Comparison of ENCODE assay signal across 15 mouse cellular contexts in genomic region chrX:112347467-112348394, GRCm38 (mm10). TPM values are rescaled to one million over a fixed set of nuclear protein-coding genes. Genes with fewer than 3 reads are reported as not detected.
DNase-seq lines count a peak whose midpoint lies in the region; ATAC-seq lines count a peak whose summit lies in the region.
"Had no signal": no experiment of that assay in that cellular context is flagged by ENCODE, and none has a peak within 500 bp of the region (broad histone marks: within the 10 kb centered on the region; RNA-seq: fewer than 3 reads in every experiment).

No protein-coding gene starts in this region.

- DNase-seq in hindbrain, embryonic 11.5 days (ENCODE audit: low spot score), result peak; percentile 3
- no peak for DNase-seq in hindbrain, embryonic 10.5 days (ENCODE audit: low spot score)
- DNase-seq in ES-CJ7 (ENCODE audit: low read depth, low spot score), result peak; percentile 1
- no peak for DNase-seq in adrenal gland, adult 2 months
- no peak for DNase-seq in left cerebral cortex, postnatal 10 days (ENCODE audit: extremely low spot score in 1 of 2, low spot score in 2 of 2)
- DNase-seq: cerebellum, postnatal 36 days; kidney, postnatal 4 days; right cerebral cortex, postnatal 14 days had no signal

- H3K27ac ChIP-seq in hindbrain, embryonic 11.5 days (ENCODE audit: low read depth, low read length), result no peak overlapping the region
- H3K27ac ChIP-seq in hindbrain, embryonic 10.5 days, result no peak overlapping the region
- no peak overlapping the region for H3K27ac ChIP-seq in forebrain, embryonic 15.5 days (replicated peaks)
- H3K27ac ChIP-seq in neural tube, embryonic 13.5 days (replicated peaks), result no peak overlapping the region
- H3K27ac ChIP-seq: liver, embryonic 14.5 days had no signal

- no peak overlapping the region for H3K9ac ChIP-seq in hindbrain, embryonic 11.5 days (ENCODE audit: low read depth, low read length)
- no peak overlapping the region for H3K9ac ChIP-seq in forebrain, embryonic 15.5 days (replicated peaks)
- H3K9ac ChIP-seq in neural tube, embryonic 13.5 days, result no peak overlapping the region
- H3K9ac ChIP-seq: liver, embryonic 14.5 days had no signal

- no peak overlapping the region for H3K4me2 ChIP-seq in hindbrain, embryonic 11.5 days (replicated peaks; ENCODE audit: low read depth, low read length)
- H3K4me2 ChIP-seq in forebrain, embryonic 15.5 days (replicated peaks), result no peak overlapping the region
- no peak overlapping the region for H3K4me2 ChIP-seq in neural tube, embryonic 13.5 days

- H3K27me3 ChIP-seq in hindbrain, embryonic 11.5 days (ENCODE audit: control insufficient read depth, insufficient read depth, low read length), result no peaks in the 10 kb centered on the region
- H3K27me3 ChIP-seq in hindbrain, embryonic 10.5 days (ENCODE audit: insufficient read depth, poor library complexity, severe bottlenecking), result no peaks in the 10 kb centered on the region
- no peaks in the 10 kb centered on the region for H3K27me3 ChIP-seq in forebrain, embryonic 15.5 days
- H3K27me3 ChIP-seq in neural tube, embryonic 13.5 days, result no peaks in the 10 kb centered on the region

- 52% methylated on average over 4 of the region's 4 CpGs for WGBS in hindbrain, embryonic 11.5 days
- 66% methylated on average over 4 of the region's 4 CpGs for WGBS in hindbrain, embryonic 10.5 days
- 44% methylated on average over 4 of the region's 4 CpGs for WGBS in forebrain, embryonic 15.5 days
- WGBS in neural tube, embryonic 13.5 days, result 43% methylated on average over 4 of the region's 4 CpGs

- no peak overlapping the region for H3K4me3 ChIP-seq in hindbrain, embryonic 11.5 days (ENCODE audit: low read depth, low read length)
- H3K4me3 ChIP-seq in hindbrain, embryonic 10.5 days, result no peak overlapping the region
- no peak overlapping the region for H3K4me3 ChIP-seq in forebrain, embryonic 15.5 days
- no peak overlapping the region for H3K4me3 ChIP-seq in neural tube, embryonic 13.5 days
- H3K4me3 ChIP-seq: myocyte had no signal

- ATAC-seq in hindbrain, embryonic 11.5 days (ENCODE audit: low FRiP score), result peak; percentile 78
- ATAC-seq in forebrain, embryonic 15.5 days (replicated peaks), result 0 out of 2 replicates have a peak, but pooled peaks have one; percentile 38
- peak; percentile 67 for ATAC-seq in neural tube, embryonic 13.5 days (ENCODE audit: low read depth)

- intact Hi-C loops in left cerebral cortex, postnatal 10 days (cut with DNase I), result no loop called here

- H3K36me3 ChIP-seq in hindbrain, embryonic 11.5 days (ENCODE audit: control insufficient read depth, insufficient read depth, low read length), result no peaks in the 10 kb centered on the region
- no peaks in the 10 kb centered on the region for H3K36me3 ChIP-seq in hindbrain, embryonic 10.5 days
- H3K36me3 ChIP-seq in forebrain, embryonic 15.5 days, result no peaks in the 10 kb centered on the region
- H3K36me3 ChIP-seq in neural tube, embryonic 13.5 days, result no peaks in the 10 kb centered on the region

- H3K4me1 ChIP-seq in hindbrain, embryonic 11.5 days (replicated peaks; ENCODE audit: control insufficient read depth, insufficient read depth, low read length), result no peaks in the 10 kb centered on the region
- no peaks in the 10 kb centered on the region for H3K4me1 ChIP-seq in hindbrain, embryonic 10.5 days (replicated peaks)
- H3K4me1 ChIP-seq in forebrain, embryonic 15.5 days, result no peaks in the 10 kb centered on the region
- no peaks in the 10 kb centered on the region for H3K4me1 ChIP-seq in neural tube, embryonic 13.5 days (replicated peaks)

- no peaks in the 10 kb centered on the region for H3K9me3 ChIP-seq in hindbrain, embryonic 11.5 days (ENCODE audit: control insufficient read depth, low read length)
- no peaks in the 10 kb centered on the region for H3K9me3 ChIP-seq in hindbrain, embryonic 10.5 days
- H3K9me3 ChIP-seq in forebrain, embryonic 15.5 days, result no peaks in the 10 kb centered on the region
- H3K9me3 ChIP-seq in neural tube, embryonic 13.5 days, result no peaks in the 10 kb centered on the region

RNA-seq across cellular contexts. Expression of gene Apool, which starts 36.6 kb away (rescaled TPM):
- 61.6 and 70.7 TPM in 2 replicates for polyA plus RNA-seq in hindbrain, embryonic 11.5 days (2014; fragmentation: Nextera tagmentation; extraction: Ambion mirVana)
- polyA plus RNA-seq in hindbrain, embryonic 10.5 days (2016; fragmentation: Nextera tagmentation; extraction: Ambion mirVana), result 67.2 and 75.3 TPM in 2 replicates
- polyA plus RNA-seq in forebrain, embryonic 15.5 days (2015; fragmentation: Nextera tagmentation; extraction: Ambion mirVana), result 23.1 and 24.1 TPM in 2 replicates
- 26.3 and 29.6 TPM in 2 replicates for polyA plus RNA-seq in neural tube, embryonic 13.5 days (2015; fragmentation: Nextera tagmentation; extraction: Ambion mirVana)
- 10 to 100 TPM; 46.1 to 46.4 TPM for total RNA-seq in adrenal gland, adult 2 months (2021)
- 0.76 and 1.2 TPM in 2 replicates for polyA plus RNA-seq in adrenal gland, adult 2 months (2012; rRNA removed)
- total RNA-seq in left cerebral cortex, postnatal 10 days (2021), result 1 to 10 TPM; 3.5 to 4.5 TPM

RNA-seq across cellular contexts. Expression of gene Satl1, which starts 58.8 kb away (rescaled TPM):
- polyA plus RNA-seq in hindbrain, embryonic 11.5 days (2014; fragmentation: Nextera tagmentation; extraction: Ambion mirVana), result not detected in 2 replicates
- polyA plus RNA-seq in hindbrain, embryonic 10.5 days (2016; fragmentation: Nextera tagmentation; extraction: Ambion mirVana), result not detected in 2 replicates
- polyA plus RNA-seq in forebrain, embryonic 15.5 days (2015; fragmentation: Nextera tagmentation; extraction: Ambion mirVana), result not detected in 2 replicates
- not detected in 2 replicates for polyA plus RNA-seq in neural tube, embryonic 13.5 days (2015; fragmentation: Nextera tagmentation; extraction: Ambion mirVana)
- not detected for total RNA-seq in adrenal gland, adult 2 months (2021)
- not detected in 2 replicates for polyA plus RNA-seq in adrenal gland, adult 2 months (2012; rRNA removed)
- not detected for total RNA-seq in left cerebral cortex, postnatal 10 days (2021)
- total RNA-seq: gastrocnemius, adult 8-10 months had no signal
- polyA plus RNA-seq: activated CD4-positive, CD25-positive, alpha-beta regulatory T cell, adult 4 months; heart, embryonic 14.5 days; liver, embryonic 14.5 days; myocyte had no signal

Comparison
In these comparisons a context has a peak if more than half of its experiments do, and no peak if none do; other contexts are left out.
1. DNase-seq: peak in hindbrain, embryonic 11.5 days (single experiment) and ES-CJ7 (single experiment); none in hindbrain, embryonic 10.5 days (single experiment), adrenal gland, adult 2 months (single experiment) and left cerebral cortex, postnatal 10 days (0 of 2).
2. RNA of gene Apool, which starts 36.6 kb away (polyA plus RNA-seq): 67.2 to 75.3 TPM in hindbrain, embryonic 10.5 days, 61.6 to 70.7 TPM in hindbrain, embryonic 11.5 days, 26.3 to 29.6 TPM in neural tube, embryonic 13.5 days and 23.1 to 24.1 TPM in forebrain, embryonic 15.5 days; 0.76 to 1.2 TPM in adrenal gland, adult 2 months; every median in the first group is over 10 times any median in the second.
3. Peak in every context shown above with its lines, with median percentiles within 50 percentile points of each other: ATAC-seq.